Mouse (Mus musculus) embryonic facial prominence, embryonic 10.5 days (tissue): ENCODE measurements around the gene Xrcc4. TPM values are rescaled to one million over a fixed set of nuclear protein-coding genes. Genes with fewer than 3 reads are reported as not detected.

Experiments
- DNase-seq: peaks from one replicate; pipeline ENCODE4 v3.0.0-alpha.2; 2017; ENCODE audit warnings: low spot score
- H3K27ac ChIP-seq: fragments of 300-500 bp; sonication (generic); replicated peaks from 2 replicates; pipeline ENCODE4 v1.5.1; 2016; ENCODE audit warnings: mild to moderate bottlenecking
- H3K27me3 ChIP-seq: fragments of 300-500 bp; sonication (generic); replicated peaks from 2 replicates; pipeline ENCODE4 v1.6.1; 2016; ENCODE audit warnings: low read depth, mild to moderate bottlenecking; ENCODE audit not compliant: poor library complexity, severe bottlenecking
- H3K36me3 ChIP-seq: fragments of 300-500 bp; sonication (generic); replicated peaks from 2 replicates; pipeline ENCODE4 v1.6.1; 2016; ENCODE audit warnings: mild to moderate bottlenecking, moderate library complexity
- H3K4me1 ChIP-seq: fragments of 300-500 bp; sonication (generic); 2 replicates; pipeline ENCODE4 v1.6.1; 2016
- H3K4me3 ChIP-seq: fragments of 300-500 bp; sonication (generic); 2 replicates; pipeline ENCODE4 v1.5.1; 2016; ENCODE audit warnings: mild to moderate bottlenecking, moderate library complexity
- H3K9me3 ChIP-seq: fragments of 300-500 bp; sonication (generic); 2 replicates; pipeline ENCODE4 v1.6.1; 2016; ENCODE audit warnings: mild to moderate bottlenecking
- WGBS: fragments of 180-500 bp; shearing (Covaris S2); methylation state at CpG from one replicate; pipeline ENCODE4 v1.1.7; 2016; 5-methylcytosine and 5-hydroxymethylcytosine counted together
- polyA plus RNA-seq: library from polyadenylated mRNA; unstranded; fragments of >200 nt; fragmentation: Nextera tagmentation; extraction: Ambion mirVana; gene quantifications from 2 replicates; pipeline ENCODE4 v1.2.1, GENCODE M21; 2016

Xrcc4 gene
- polyA plus RNA-seq, 1 experiment from 2014 or later = 8.5 TPM

DNA sequence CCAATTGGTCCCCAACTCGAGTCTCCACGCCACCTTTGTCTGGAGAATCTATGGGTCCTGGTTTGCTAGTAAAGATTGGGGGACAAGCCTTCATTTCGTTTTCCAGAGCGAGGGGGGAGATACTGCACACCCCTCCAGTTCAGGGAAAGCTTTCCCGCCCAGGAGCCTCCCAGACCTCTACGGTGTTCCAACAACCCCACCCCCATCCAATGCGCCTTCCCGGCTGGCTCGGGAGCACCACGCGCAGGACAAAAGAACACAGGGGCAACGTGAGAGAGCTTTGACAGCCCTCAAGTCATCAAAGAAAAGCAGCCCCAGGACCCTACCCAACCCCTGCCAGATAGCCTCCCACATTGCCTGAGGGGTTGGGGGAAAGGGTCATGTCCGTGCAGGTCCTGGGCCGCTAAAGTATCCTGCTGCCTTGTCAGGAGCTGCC, 348.3 kb downstream of the Xrcc4 start:
- peak overlapping the region; percentile 80 for H3K4me3 ChIP-seq
- peak overlapping the region; percentile 96 for H3K27ac ChIP-seq
- H3K4me1 ChIP-seq = peaks cover 43% of the 10 kb centered on the region
- 0 out of 2 replicates have a peak, but pooled peaks cover 8% of the 10 kb centered on the region for H3K36me3 ChIP-seq
- no peaks in the 10 kb centered on the region for H3K9me3 ChIP-seq
- peak; percentile 84 for DNase-seq
- no peaks in the 10 kb centered on the region for H3K27me3 ChIP-seq
- 0% methylated on average over 14 of the region's 14 CpGs for WGBS

- Histone ChIP-seq H3K36me3 (peaks cover 13% of the 10 kb centered on the region), H3K4me3 (peak overlapping the region; percentile 80), H3K27ac (peak overlapping the region; percentile 96), H3K4me1 (peaks cover 37% of the 10 kb centered on the region), H3K9me3 (no peaks in the 10 kb centered on the region), H3K27me3 (no peaks in the 10 kb centered on the region)
- peak; percentile 95 for DNase-seq
- 0% methylated on average over 33 of the region's 33 CpGs for WGBS
Observed at GRCm38 (mm10) chr13:89740243-89741115, 348.9 kb downstream of the Xrcc4 start.

- Histone ChIP-seq H3K4me3 (peak overlapping the region; percentile 80), H3K4me1 (peaks cover 36% of the 10 kb centered on the region), H3K36me3 (peaks cover 16% of the 10 kb centered on the region), H3K27ac (peak overlapping the region; percentile 96), H3K9me3 (no peaks in the 10 kb centered on the region), H3K27me3 (no peaks in the 10 kb centered on the region)
- no peak for DNase-seq
- under 1% methylated on average over 24 of the region's 24 CpGs for WGBS
Observed at GRCm38 (mm10) chr13:89739696-89740242, 349.6 kb downstream of the Xrcc4 start.

DNA sequence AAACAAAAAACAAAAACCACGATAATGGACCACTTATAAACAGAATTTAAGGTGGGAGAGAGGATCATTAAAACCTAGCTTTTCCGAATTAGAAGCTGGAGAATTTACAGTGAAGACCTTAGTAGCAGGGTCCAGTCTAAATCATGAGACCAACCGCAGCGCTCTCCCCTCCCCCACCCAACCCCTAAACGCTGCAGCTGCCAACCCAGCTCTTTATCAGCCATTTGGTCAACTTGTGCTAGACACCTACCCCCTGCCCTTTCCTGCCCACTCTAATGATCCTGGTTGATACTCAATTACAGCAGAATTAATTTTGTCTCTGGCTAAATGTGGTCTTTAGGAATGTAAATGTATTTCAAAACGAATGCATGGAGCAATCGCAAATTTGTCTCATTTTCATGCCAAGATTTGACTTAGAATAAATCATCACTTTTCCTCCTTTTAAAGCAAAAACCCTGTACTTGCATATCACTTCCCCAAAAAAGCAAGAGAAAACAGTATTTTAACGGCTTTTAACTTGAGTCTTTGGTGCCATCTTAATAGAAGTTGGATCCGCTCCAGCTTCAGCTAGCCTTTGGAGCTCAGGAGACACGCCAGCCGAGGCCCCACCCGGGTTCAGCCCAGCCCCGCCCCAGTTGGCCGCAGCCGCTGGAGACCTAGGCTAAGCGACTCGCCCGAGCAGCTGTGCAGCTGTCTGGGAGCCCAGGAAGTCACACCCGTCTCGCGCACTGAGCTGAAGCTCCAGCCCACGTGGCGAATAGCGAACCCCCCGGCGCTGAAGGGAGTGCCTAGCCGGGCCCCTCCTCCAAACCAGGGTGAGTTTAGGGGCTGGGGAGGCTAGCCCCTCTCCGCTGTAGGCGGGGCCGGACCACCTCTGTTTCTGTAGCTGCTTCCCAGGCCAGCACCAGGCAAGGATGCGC, 350.4 kb downstream of the Xrcc4 start:
- peak overlapping the region; percentile 80 for H3K4me3 ChIP-seq
- peaks cover 36% of the 10 kb centered on the region for H3K4me1 ChIP-seq
- H3K27me3 ChIP-seq = no peaks in the 10 kb centered on the region
- 2% methylated on average over 31 of the region's 31 CpGs for WGBS
- H3K27ac ChIP-seq = peak overlapping the region; percentile 96
- peak; percentile 85 for DNase-seq
- no peaks in the 10 kb centered on the region for H3K9me3 ChIP-seq
- H3K36me3 ChIP-seq = peaks cover 16% of the 10 kb centered on the region

DNA sequence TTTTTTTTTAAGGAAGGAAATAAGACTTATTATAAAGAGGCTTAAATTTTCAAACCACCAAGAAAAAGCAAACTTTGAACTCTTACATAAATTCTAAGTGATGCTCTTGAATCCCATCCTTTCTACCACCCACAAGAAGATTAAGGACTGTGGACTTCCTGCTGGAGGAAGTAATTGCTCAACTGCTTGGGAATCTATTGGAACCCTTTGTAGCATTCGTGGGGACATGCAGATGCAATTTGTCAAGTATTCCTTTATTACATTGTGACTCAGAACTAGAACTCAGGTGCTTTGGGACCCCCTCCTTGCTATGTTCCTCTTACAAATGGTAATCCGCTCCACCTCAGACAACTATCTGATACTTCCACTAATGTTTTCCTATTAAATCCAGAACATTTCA, 351.1 kb downstream of the Xrcc4 start:
- peak overlapping the region; percentile 80 for H3K4me3 ChIP-seq
- H3K27me3 ChIP-seq = no peaks in the 10 kb centered on the region
- H3K4me1 ChIP-seq = peaks cover 31% of the 10 kb centered on the region
- H3K27ac ChIP-seq = no peak overlapping the region
- H3K9me3 ChIP-seq = no peaks in the 10 kb centered on the region
- 43% methylated on average over 2 of the region's 2 CpGs for WGBS
- peaks cover 16% of the 10 kb centered on the region for H3K36me3 ChIP-seq
- DNase-seq = no peak

DNA sequence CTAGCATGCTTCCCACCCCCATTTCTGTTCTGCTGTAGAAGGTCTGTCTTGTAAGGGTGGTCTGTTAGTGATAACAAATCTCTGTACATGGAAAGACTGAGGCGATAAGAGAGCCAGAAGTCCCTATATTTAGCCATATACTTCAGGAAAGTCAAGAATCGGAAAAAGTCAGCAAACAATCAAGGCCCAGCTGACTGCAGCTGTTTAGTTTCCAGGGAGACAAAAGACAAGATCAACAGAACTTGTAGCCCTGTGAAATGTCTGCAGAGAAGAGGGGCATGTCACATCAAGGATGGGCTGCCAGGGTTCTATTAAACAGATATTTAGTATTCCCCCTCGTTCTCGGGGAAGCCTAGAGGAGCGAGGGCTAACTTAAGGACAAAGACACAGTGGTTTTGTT, 354.3 kb downstream of the Xrcc4 start:
- 81% methylated on average over 5 of the region's 5 CpGs for WGBS
- H3K27ac ChIP-seq = no peak overlapping the region
- H3K27me3 ChIP-seq = no peaks in the 10 kb centered on the region
- no peak overlapping the region for H3K4me3 ChIP-seq
- H3K4me1 ChIP-seq = peaks cover 23% of the 10 kb centered on the region
- no peak for DNase-seq
- peaks cover 32% of the 10 kb centered on the region for H3K36me3 ChIP-seq
- no peaks in the 10 kb centered on the region for H3K9me3 ChIP-seq

- Histone ChIP-seq H3K4me3 (no peak overlapping the region), H3K27me3 (no peaks in the 10 kb centered on the region), H3K27ac (no peak overlapping the region), H3K4me1 (0 out of 2 replicates have a peak, but pooled peaks cover 9% of the 10 kb centered on the region), H3K9me3 (no peaks in the 10 kb centered on the region), H3K36me3 (peaks cover 69% of the 10 kb centered on the region)
- 33% methylated on average over 2 of the region's 2 CpGs for WGBS
- DNase-seq = peak; percentile 23
Observed at GRCm38 (mm10) chr13:89726492-89726891, 362.9 kb downstream of the Xrcc4 start.

Other genes starting within 250 kb of the Xrcc4 start
- gene Tmem167, start 485 bp downstream of the Xrcc4 start, polyA plus RNA-seq = 71.3 and 72.8 TPM in 2 replicates